In the genomic region with DNA sequence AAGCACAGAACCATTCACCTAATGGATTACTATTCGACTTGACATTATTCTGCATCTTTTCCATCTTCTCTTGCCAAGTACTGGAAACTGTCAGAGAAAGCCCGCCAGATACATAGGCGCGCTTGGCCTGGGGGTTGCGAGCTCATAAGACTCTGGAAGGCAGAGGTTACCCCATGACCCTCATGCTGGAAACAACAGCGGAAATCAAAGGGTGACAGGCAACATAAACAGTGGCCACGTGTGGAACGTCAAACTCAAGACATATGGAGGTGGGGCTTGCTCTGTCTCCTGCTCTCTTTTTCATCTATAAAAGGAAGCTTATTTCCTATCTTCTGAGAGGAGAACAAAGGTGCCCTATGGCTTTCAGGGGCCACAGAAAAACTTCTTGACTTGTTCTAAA, we compare ENCODE assay signal across 27 mouse cellular contexts.
DNase-seq lines count a peak whose midpoint lies in the region; ATAC-seq and TF ChIP-seq lines count a peak whose summit lies in the region.
"Had no signal": no experiment of that assay in that cellular context is flagged by ENCODE, and none has a peak within 500 bp of the region (broad histone marks: within the 10 kb centered on the region; RNA-seq: fewer than 3 reads in every experiment).

No protein-coding gene starts in this region.

- no peak overlapping the region for H3K4me2 ChIP-seq in kidney, embryonic 14.5 days (replicated peaks; ENCODE audit: low read depth, low read length)
- H3K4me2 ChIP-seq in lung, postnatal 0 days (replicated peaks; ENCODE audit: low read depth, low read length) = no peak overlapping the region
- no peak overlapping the region for H3K4me2 ChIP-seq in intestine, embryonic 15.5 days (replicated peaks)
- no peak overlapping the region for H3K4me2 ChIP-seq in stomach, embryonic 16.5 days (ENCODE audit: low read depth, low read length)
- H3K4me2 ChIP-seq: heart, embryonic 15.5 days; hindbrain, embryonic 13.5 days; limb, embryonic 12.5 days; liver, embryonic 11.5 days; midbrain, embryonic 15.5 days; neural tube, embryonic 13.5 days had no signal

- intact Hi-C loops in left cerebral cortex, postnatal 25 days (cut with DNase I) = no loop called here

- H3K27me3 ChIP-seq in kidney, embryonic 14.5 days (ENCODE audit: control insufficient read depth, insufficient read depth, low read length) = no peaks in the 10 kb centered on the region; the same call in 1 of the 2 replicates
- H3K27me3 ChIP-seq in lung, postnatal 0 days (replicated peaks; ENCODE audit: insufficient read depth, low read length) = no peaks in the 10 kb centered on the region
- H3K27me3 ChIP-seq in intestine, embryonic 15.5 days (replicated peaks) = no peaks in the 10 kb centered on the region
- H3K27me3 ChIP-seq in stomach, embryonic 16.5 days (ENCODE audit: control insufficient read depth, insufficient read depth, low read length) = no peaks in the 10 kb centered on the region
- H3K27me3 ChIP-seq: heart, embryonic 15.5 days; hindbrain, embryonic 13.5 days; limb, embryonic 12.5 days; midbrain, embryonic 15.5 days; neural tube, embryonic 13.5 days had no signal

- H3K36me3 ChIP-seq in kidney, embryonic 14.5 days (ENCODE audit: control insufficient read depth, insufficient read depth, low read length) = no peaks in the 10 kb centered on the region
- H3K36me3 ChIP-seq in lung, postnatal 0 days (ENCODE audit: insufficient read depth, low read length) = no peaks in the 10 kb centered on the region
- no peaks in the 10 kb centered on the region for H3K36me3 ChIP-seq in intestine, embryonic 15.5 days
- no peaks in the 10 kb centered on the region for H3K36me3 ChIP-seq in stomach, embryonic 16.5 days (ENCODE audit: control insufficient read depth, insufficient read depth, low read length)
- H3K36me3 ChIP-seq: heart, embryonic 15.5 days; hindbrain, embryonic 13.5 days; limb, embryonic 12.5 days; midbrain, embryonic 15.5 days; neural tube, embryonic 13.5 days had no signal

- H3K9me3 ChIP-seq in kidney, embryonic 14.5 days (ENCODE audit: control insufficient read depth, low read length) = no peaks in the 10 kb centered on the region
- no peaks in the 10 kb centered on the region for H3K9me3 ChIP-seq in lung, postnatal 0 days (ENCODE audit: low read length)
- no peaks in the 10 kb centered on the region for H3K9me3 ChIP-seq in intestine, embryonic 15.5 days
- H3K9me3 ChIP-seq in stomach, embryonic 16.5 days (replicated peaks; ENCODE audit: control insufficient read depth, low read length) = no peaks in the 10 kb centered on the region
- H3K9me3 ChIP-seq: heart, embryonic 15.5 days; hindbrain, embryonic 13.5 days; midbrain, embryonic 15.5 days had no signal

- H3K9ac ChIP-seq in kidney, embryonic 14.5 days (ENCODE audit: low read depth, low read length) = no peak overlapping the region
- H3K9ac ChIP-seq in lung, postnatal 0 days (replicated peaks; ENCODE audit: low read depth) = no peak overlapping the region
- H3K9ac ChIP-seq in intestine, embryonic 15.5 days = no peak overlapping the region
- H3K9ac ChIP-seq in stomach, embryonic 16.5 days (ENCODE audit: low read length) = no peak overlapping the region
- H3K9ac ChIP-seq: heart, embryonic 15.5 days; hindbrain, embryonic 13.5 days; limb, embryonic 12.5 days; liver, postnatal 0 days; midbrain, embryonic 15.5 days; neural tube, embryonic 13.5 days had no signal

- no peak for TF ChIP-seq EP300 in lung, postnatal 0 days (IDR thresholded peaks at IDR 0.05)

- DNase-seq in kidney, adult 18-20 months = no peak
- DNase-seq in lung, postnatal 0 days (ENCODE audit: low spot score) = peak; percentile 25
- no peak for DNase-seq in lung, postnatal 25 days (ENCODE audit: low spot score)
- DNase-seq in left cerebral cortex, postnatal 25 days (ENCODE audit: low spot score in 2 of 2) = no peak
- DNase-seq in cerebellum, adult 9-11 months = no peak
- DNase-seq: adrenal gland, postnatal 25 days; cerebellum, postnatal 14 days; gastrocnemius, postnatal 36 days; heart, postnatal 36 days; liver, postnatal 0 days; retina, postnatal 1 day; right cerebral cortex, postnatal 25 days; spleen, adult 18-20 months; thymus, adult 18-20 months; thymus, postnatal 36 days had no signal

- H3K27ac ChIP-seq in kidney, embryonic 14.5 days (ENCODE audit: low read depth, low read length) = no peak overlapping the region
- no peak overlapping the region for H3K27ac ChIP-seq in lung, postnatal 0 days (ENCODE audit: low read length)
- H3K27ac ChIP-seq in intestine, embryonic 15.5 days = no peak overlapping the region
- peak overlapping the region; percentile 28; the same call in 1 of the 2 replicates for H3K27ac ChIP-seq in stomach, embryonic 16.5 days (ENCODE audit: low read length)
- H3K27ac ChIP-seq: heart, embryonic 15.5 days; hindbrain, embryonic 13.5 days; kidney, postnatal 0 days; layer of hippocampus, adult 2 months; limb, embryonic 12.5 days; midbrain, embryonic 15.5 days; neural tube, embryonic 13.5 days had no signal

- no peak for TF ChIP-seq CTCF in lung, postnatal 0 days (IDR thresholded peaks at IDR 0.05)

- ATAC-seq in kidney, embryonic 14.5 days (ENCODE audit: low FRiP score, low TSS enrichment) = 0 out of 2 replicates have a peak, but pooled peaks have one; percentile 39
- peak; percentile 30; the same call in 1 of the 2 replicates for ATAC-seq in lung, postnatal 0 days
- peak; percentile 28; the same call in 1 of the 2 replicates for ATAC-seq in intestine, embryonic 15.5 days
- ATAC-seq in stomach, embryonic 16.5 days (ENCODE audit: insufficient read depth, low FRiP score) = peak; percentile 87
- ATAC-seq: inflammation-experienced regulatory T-cells, adult 6 months; liver, postnatal 0 days; midbrain, embryonic 15.5 days had no signal

- no peak overlapping the region for H3K4me3 ChIP-seq in kidney, embryonic 14.5 days (ENCODE audit: low read length)
- H3K4me3 ChIP-seq in lung, postnatal 0 days (ENCODE audit: low read depth, low read length) = no peak overlapping the region
- H3K4me3 ChIP-seq in intestine, embryonic 15.5 days (replicated peaks) = no peak overlapping the region
- H3K4me3 ChIP-seq in stomach, embryonic 16.5 days (replicated peaks; ENCODE audit: low read length) = no peak overlapping the region
- H3K4me3 ChIP-seq: heart, embryonic 15.5 days; hindbrain, embryonic 13.5 days; layer of hippocampus, adult 2 months; limb, embryonic 12.5 days; midbrain, embryonic 15.5 days; neural tube, embryonic 13.5 days had no signal

- 34% methylated on average over 8 of the region's 8 CpGs for WGBS in kidney, embryonic 14.5 days
- WGBS in lung, postnatal 0 days = 31% methylated on average over 8 of the region's 8 CpGs
- WGBS in intestine, embryonic 15.5 days = 42% methylated on average over 8 of the region's 8 CpGs
- 28% methylated on average over 8 of the region's 8 CpGs for WGBS in stomach, embryonic 16.5 days

- H3K4me1 ChIP-seq in kidney, embryonic 14.5 days (ENCODE audit: control insufficient read depth, insufficient read depth, low read length) = no peaks in the 10 kb centered on the region
- no peaks in the 10 kb centered on the region for H3K4me1 ChIP-seq in lung, postnatal 0 days (ENCODE audit: insufficient read depth, low read depth, low read length)
- H3K4me1 ChIP-seq in intestine, embryonic 15.5 days (replicated peaks) = no peaks in the 10 kb centered on the region; the same call in 1 of the 2 replicates
- H3K4me1 ChIP-seq in stomach, embryonic 16.5 days (ENCODE audit: control insufficient read depth, insufficient read depth, low read length) = peaks cover 6% of the 10 kb centered on the region
- H3K4me1 ChIP-seq: heart, embryonic 15.5 days; hindbrain, embryonic 13.5 days; midbrain, embryonic 15.5 days; neural tube, embryonic 13.5 days had no signal

Comparison
In these comparisons a context has a peak if more than half of its experiments do, and no peak if none do; other contexts are left out.
1. ATAC-seq: peak in every context shown above with its lines; median percentile 87 in stomach, embryonic 16.5 days; 39 in kidney, embryonic 14.5 days; 30 in lung, postnatal 0 days; 28 in intestine, embryonic 15.5 days.